Mouse (Mus musculus): ENCODE results near the gene Ercc1. TPM values are rescaled to one million over a fixed set of nuclear protein-coding genes. Genes with fewer than 3 reads are reported as not detected.

Ercc1 gene
- polyA plus RNA-seq (2015; fragmentation: Nextera tagmentation; extraction: Ambion mirVana), result 48.3 and 53.8 TPM in 2 replicates

GRCm38 (mm10) chr7:19344237-19344847 is at the start of gene Ercc1:
TSS of gene Ercc1 (plus strand) at chr7:19344778.

GRCm38 (mm10) chr7:19309884-19310641 is 34.5 kb upstream of the Ercc1 start, which contains the start of gene Fosb:
TSS of gene Fosb (minus strand) at chr7:19310051.

GRCm38 (mm10) chr7:19359299-19359891 is 14.8 kb downstream of the Ercc1 start, which contains the start of the genes Cd3eap and Ppp1r13l:
TSS of gene Cd3eap (minus strand) at chr7:19359483.
TSS of gene Ppp1r13l (plus strand) at chr7:19359749.

GRCm38 (mm10) chr7:19381377-19382165 is 37.0 kb downstream of the Ercc1 start, which contains the start of gene Ercc2:
TSS of gene Ercc2 (plus strand) at chr7:19382010.

GRCm38 (mm10) chr7:19403731-19404296 is 59.2 kb downstream of the Ercc1 start, which contains the start of gene Klc3:
TSS of gene Klc3 (minus strand) at chr7:19404104.

GRCm38 (mm10) chr7:19404476-19404875 is 59.9 kb downstream of the Ercc1 start, which contains the start of gene Ckm:
TSS of gene Ckm (plus strand) at chr7:19404776.

MicroRNA genes within 50 kb of the gene (microRNA counts, 519-probe panel; counts per million panel counts)
- microRNA mmu-miR-343, result not detected

Small RNA genes within 50 kb of the gene (microRNA-seq; reads per million reads assigned to microRNA genes)
- gene Mir343, result not detected

Other genes starting within 250 kb of the Ercc1 start
- gene Gm4969, start 226.4 kb upstream of the Ercc1 start, polyA plus RNA-seq (2015; fragmentation: Nextera tagmentation; extraction: Ambion mirVana), result 0.71 and 1.3 TPM in 2 replicates
- 5.8 and 6.1 TPM in 2 replicates for gene Fbxo46, start 224.9 kb upstream of the Ercc1 start, polyA plus RNA-seq (2015; fragmentation: Nextera tagmentation; extraction: Ambion mirVana)
- gene Qpctl, start 195.5 kb upstream of the Ercc1 start, polyA plus RNA-seq (2015; fragmentation: Nextera tagmentation; extraction: Ambion mirVana), result 11.9 and 12.2 TPM in 2 replicates
- gene Snrpd2, start 195.1 kb upstream of the Ercc1 start, polyA plus RNA-seq (2015; fragmentation: Nextera tagmentation; extraction: Ambion mirVana), result 189 and 191 TPM in 2 replicates
- 0.37 and 0.49 TPM in 2 replicates for gene Gipr, start 178.7 kb upstream of the Ercc1 start, polyA plus RNA-seq (2015; fragmentation: Nextera tagmentation; extraction: Ambion mirVana)
- 26.0 and 26.1 TPM in 2 replicates for gene Eml2, start 168.4 kb upstream of the Ercc1 start, polyA plus RNA-seq (2015; fragmentation: Nextera tagmentation; extraction: Ambion mirVana)
- 13.5 and 15.9 TPM in 2 replicates for gene Gpr4, start 132.2 kb upstream of the Ercc1 start, polyA plus RNA-seq (2015; fragmentation: Nextera tagmentation; extraction: Ambion mirVana)
- gene Opa3, start 116.4 kb upstream of the Ercc1 start, polyA plus RNA-seq (2015; fragmentation: Nextera tagmentation; extraction: Ambion mirVana), result 24.9 and 26.7 TPM in 2 replicates
- 110 and 122 TPM in 2 replicates for gene Vasp, start 73.0 kb upstream of the Ercc1 start, polyA plus RNA-seq (2015; fragmentation: Nextera tagmentation; extraction: Ambion mirVana)
- gene Ppm1n, start 64.7 kb upstream of the Ercc1 start, polyA plus RNA-seq (2015; fragmentation: Nextera tagmentation; extraction: Ambion mirVana), result 0.37 TPM in 1 of 2 replicates, not detected in the other
- 19.9 and 21.9 TPM in 2 replicates for gene Rtn2, start 62.2 kb upstream of the Ercc1 start, polyA plus RNA-seq (2015; fragmentation: Nextera tagmentation; extraction: Ambion mirVana)
- 0.57 and 0.75 TPM in 2 replicates for gene Fosb, start 34.7 kb upstream of the Ercc1 start, polyA plus RNA-seq (2015; fragmentation: Nextera tagmentation; extraction: Ambion mirVana)
- 13.3 and 13.8 TPM in 2 replicates for gene Cd3eap, start 14.7 kb downstream of the Ercc1 start, polyA plus RNA-seq (2015; fragmentation: Nextera tagmentation; extraction: Ambion mirVana)
- gene Ppp1r13l, start 15.0 kb downstream of the Ercc1 start, polyA plus RNA-seq (2015; fragmentation: Nextera tagmentation; extraction: Ambion mirVana), result 9.7 and 11.9 TPM in 2 replicates
- 5.6 and 5.9 TPM in 2 replicates for gene Ercc2, start 37.2 kb downstream of the Ercc1 start, polyA plus RNA-seq (2015; fragmentation: Nextera tagmentation; extraction: Ambion mirVana)
- 4.7 and 5.9 TPM in 2 replicates for gene Klc3, start 59.3 kb downstream of the Ercc1 start, polyA plus RNA-seq (2015; fragmentation: Nextera tagmentation; extraction: Ambion mirVana)
- gene Ckm, start 60.0 kb downstream of the Ercc1 start, polyA plus RNA-seq (2015; fragmentation: Nextera tagmentation; extraction: Ambion mirVana), result 875 and 934 TPM in 2 replicates
- gene Mark4, start 114.0 kb downstream of the Ercc1 start, polyA plus RNA-seq (2015; fragmentation: Nextera tagmentation; extraction: Ambion mirVana), result 3.7 and 4.3 TPM in 2 replicates
- gene Exoc3l2, start 118.6 kb downstream of the Ercc1 start, polyA plus RNA-seq (2015; fragmentation: Nextera tagmentation; extraction: Ambion mirVana), result 0.29 and 0.47 TPM in 2 replicates
- gene Bloc1s3, start 163.6 kb downstream of the Ercc1 start, polyA plus RNA-seq (2015; fragmentation: Nextera tagmentation; extraction: Ambion mirVana), result 1.5 and 2.0 TPM in 2 replicates
- gene Trappc6a, start 163.6 kb downstream of the Ercc1 start, polyA plus RNA-seq (2015; fragmentation: Nextera tagmentation; extraction: Ambion mirVana), result 82.5 and 88.1 TPM in 2 replicates
- 0.27 and 0.49 TPM in 2 replicates for gene Nkpd1, start 173.1 kb downstream of the Ercc1 start, polyA plus RNA-seq (2015; fragmentation: Nextera tagmentation; extraction: Ambion mirVana)
- 16.1 and 16.9 TPM in 2 replicates for gene Ppp1r37, start 218.3 kb downstream of the Ercc1 start, polyA plus RNA-seq (2015; fragmentation: Nextera tagmentation; extraction: Ambion mirVana)
- gene Zfp296, start 232.5 kb downstream of the Ercc1 start, polyA plus RNA-seq (2015; fragmentation: Nextera tagmentation; extraction: Ambion mirVana), result 1.2 and 1.4 TPM in 2 replicates
- gene Gemin7, start 232.8 kb downstream of the Ercc1 start, polyA plus RNA-seq (2015; fragmentation: Nextera tagmentation; extraction: Ambion mirVana), result 152 and 153 TPM in 2 replicates

All from urinary bladder, postnatal 0 days (tissue).